Mouse (Mus musculus) brain, embryonic 14.5 days (tissue): ENCODE results near the gene Ap4b1. TPM values are rescaled to one million over a fixed set of nuclear protein-coding genes. Genes with fewer than 3 reads are reported as not detected.
"Not testable (repeated sequence)": the region's sequence is repeated elsewhere in the genome, so short reads cannot be mapped to it uniquely, and the experiment has no call there.

ENCODE experiments used
- DNase-seq: peaks from one replicate; pipeline ENCODE4 v3.0.0-alpha.2; 2011; ENCODE audit warnings: low read depth
- CTCF ChIP-seq: fragments of 200-500 bp; IDR thresholded peaks from 2 replicates; pipeline ENCODE4 v1.5.1; 2012; ENCODE audit warnings: inconsistent platforms, mild to moderate bottlenecking, moderate library complexity, borderline replicate concordance; ENCODE audit not compliant: insufficient read depth, insufficient read length; ENCODE audit errors: extremely low read depth
- POLR2A ChIP-seq: fragments of 200-500 bp; IDR thresholded peaks from 2 replicates; pipeline ENCODE4 v1.6.1; 2012; ENCODE audit warnings: mild to moderate bottlenecking, inconsistent platforms, borderline replicate concordance; ENCODE audit not compliant: poor library complexity, insufficient read depth, insufficient read length, severe bottlenecking; ENCODE audit errors: extremely low read depth
- polyA plus RNA-seq: library from polyadenylated mRNA; depleted of rRNA; stranded (reverse); fragments of >200 nt; gene quantifications from 2 replicates; pipeline ENCODE4 v1.2.3, GENCODE M21; 2012

The Ap4b1 gene
- polyA plus RNA-seq, 1 experiment: 20.8 TPM

DNA sequence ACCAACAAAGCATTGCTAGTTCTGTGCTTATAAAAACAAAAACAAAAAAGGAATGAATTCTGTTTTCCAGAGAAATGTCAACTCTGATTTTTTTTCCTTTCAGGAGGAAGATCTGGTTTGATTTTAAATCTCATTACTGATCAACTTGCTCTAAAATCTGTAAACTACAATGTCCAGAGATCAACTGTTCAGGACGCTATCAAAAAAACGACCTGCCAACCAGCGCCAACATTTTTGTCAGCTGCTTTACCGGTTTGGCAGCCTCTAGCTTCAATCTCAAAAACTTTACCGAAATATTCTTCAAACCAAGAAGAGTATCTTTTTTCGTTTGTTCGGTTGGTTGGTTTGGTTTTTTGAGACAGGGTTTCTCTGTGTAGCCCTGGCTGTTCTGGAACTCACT is 20.2 kb upstream of the Ap4b1 start:
- no peak for DNase-seq
- TF ChIP-seq CTCF (no peak), POLR2A (no peak)

DNA sequence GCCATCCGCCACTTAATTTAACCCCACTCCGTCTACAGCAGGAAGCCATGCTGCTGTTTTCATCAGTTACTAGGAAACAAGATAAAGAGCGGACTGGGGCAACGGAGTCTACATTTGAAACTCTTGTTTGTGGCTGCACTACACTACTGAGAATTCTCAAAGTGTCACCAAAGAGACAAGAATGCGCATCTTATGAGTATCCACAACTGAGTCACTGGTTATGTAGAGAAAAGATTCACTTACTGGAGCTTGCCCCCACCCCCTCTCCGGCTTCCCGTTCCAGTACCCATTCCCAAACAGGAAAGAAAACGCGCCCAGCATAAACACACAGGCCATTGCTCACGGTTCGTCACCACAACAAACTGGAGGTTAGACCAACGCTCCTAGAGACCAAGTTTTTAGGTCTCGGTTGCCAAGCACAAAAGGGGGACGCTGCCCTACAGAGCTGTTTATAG is 19.4 kb upstream of the Ap4b1 start:
- no peak for TF ChIP-seq POLR2A
- no peak for TF ChIP-seq CTCF
- DNase-seq: peak; percentile 47

DNA sequence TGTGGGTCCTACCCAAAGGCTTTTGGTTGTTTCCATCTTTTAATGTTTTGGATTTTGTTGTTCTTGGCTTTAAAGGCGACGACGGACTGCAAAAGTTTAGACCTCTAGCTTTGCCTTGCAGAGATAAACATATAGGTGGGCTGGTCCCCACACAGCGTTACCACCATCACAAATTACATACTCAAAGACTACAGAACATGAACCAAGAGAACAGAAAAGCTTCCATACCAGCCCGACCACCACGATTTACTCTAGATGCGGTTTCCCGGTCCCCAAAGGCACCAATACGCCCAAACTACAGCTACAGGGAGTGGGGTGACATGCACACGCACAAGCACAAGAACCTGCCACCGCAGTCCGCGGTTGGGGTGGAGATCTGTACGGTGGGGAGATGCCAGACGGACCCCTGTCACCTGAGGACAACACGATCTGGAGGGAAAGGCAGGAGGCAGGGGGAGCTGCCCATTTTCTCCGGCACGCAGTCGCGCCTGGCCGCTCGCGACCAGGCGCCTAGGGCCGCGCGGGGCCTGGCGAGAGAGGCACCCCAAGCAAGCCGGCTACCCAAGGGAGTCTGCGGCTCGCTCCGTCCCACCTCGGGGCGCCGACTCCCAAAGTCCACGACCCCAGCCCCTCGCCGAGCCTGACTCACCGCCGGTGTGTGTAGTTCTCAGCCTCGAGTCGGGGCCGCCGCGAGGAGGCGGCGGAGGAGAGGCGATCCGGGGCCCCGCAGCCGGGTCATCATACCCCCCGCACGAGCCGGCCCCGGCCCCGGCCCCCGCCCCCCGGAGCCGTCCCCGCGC is 18.8 kb upstream of the Ap4b1 start:
- DNase-seq: peak; percentile 49
- TF ChIP-seq POLR2A: no peak
- no peak for TF ChIP-seq CTCF

GRCm38 (mm10) chr3:103791230-103792110 is 17.9 kb upstream of the Ap4b1 start, which contains the start of gene Hipk1:
TSS of gene Hipk1 (minus strand) at chr3:103791563.
- peak; percentile 66 for TF ChIP-seq POLR2A
- peak; percentile 5; the same call in 1 of the 2 replicates for TF ChIP-seq CTCF
- peak; percentile 97 for DNase-seq

DNA sequence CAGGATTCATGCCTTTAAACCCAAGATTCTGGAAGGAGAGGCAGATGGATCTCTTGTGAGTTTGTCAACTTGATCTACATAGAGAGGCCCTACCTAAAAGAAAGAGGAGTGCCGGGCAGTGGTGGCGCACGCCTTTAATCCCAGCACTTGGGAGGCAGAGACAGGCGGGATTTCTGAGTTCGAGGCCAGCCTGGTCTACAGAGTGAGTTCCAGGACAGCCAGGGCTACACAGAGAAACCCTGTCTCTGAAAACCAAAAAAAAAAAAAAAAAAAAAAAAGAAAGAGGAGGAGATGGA is 17.3 kb upstream of the Ap4b1 start:
- not testable (repeated sequence) for DNase-seq

DNA sequence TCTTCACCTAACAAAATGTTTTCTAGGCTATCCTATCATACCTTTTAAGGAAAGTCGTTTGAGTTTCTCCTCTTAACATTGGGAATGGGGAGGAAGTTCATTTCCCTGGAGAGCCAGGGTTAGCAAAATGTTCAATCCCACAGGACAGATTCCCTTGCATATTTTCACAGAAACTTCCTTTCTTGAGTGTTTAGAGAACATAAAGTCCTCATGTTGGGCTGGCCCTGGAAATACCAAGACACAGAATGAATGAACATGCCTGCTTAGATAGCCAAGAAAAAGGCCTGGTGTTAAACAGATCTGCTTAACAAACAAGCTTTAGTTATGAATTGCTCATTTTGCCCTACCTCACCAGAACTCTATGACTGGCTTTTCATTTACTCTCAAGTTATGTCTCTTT is 16.8 kb upstream of the Ap4b1 start:
- TF ChIP-seq POLR2A: no peak
- no peak for DNase-seq

- TF ChIP-seq POLR2A (no peak), CTCF (no peak)
- no peak for DNase-seq
These were observed 12.9 kb upstream of the Ap4b1 start for GRCm38 (mm10) chr3:103796389-103796788.

- TF ChIP-seq CTCF (no peak), POLR2A (no peak)
- DNase-seq: no peak
These were observed 9.8 kb upstream of the Ap4b1 start for GRCm38 (mm10) chr3:103799507-103799906.

DNA sequence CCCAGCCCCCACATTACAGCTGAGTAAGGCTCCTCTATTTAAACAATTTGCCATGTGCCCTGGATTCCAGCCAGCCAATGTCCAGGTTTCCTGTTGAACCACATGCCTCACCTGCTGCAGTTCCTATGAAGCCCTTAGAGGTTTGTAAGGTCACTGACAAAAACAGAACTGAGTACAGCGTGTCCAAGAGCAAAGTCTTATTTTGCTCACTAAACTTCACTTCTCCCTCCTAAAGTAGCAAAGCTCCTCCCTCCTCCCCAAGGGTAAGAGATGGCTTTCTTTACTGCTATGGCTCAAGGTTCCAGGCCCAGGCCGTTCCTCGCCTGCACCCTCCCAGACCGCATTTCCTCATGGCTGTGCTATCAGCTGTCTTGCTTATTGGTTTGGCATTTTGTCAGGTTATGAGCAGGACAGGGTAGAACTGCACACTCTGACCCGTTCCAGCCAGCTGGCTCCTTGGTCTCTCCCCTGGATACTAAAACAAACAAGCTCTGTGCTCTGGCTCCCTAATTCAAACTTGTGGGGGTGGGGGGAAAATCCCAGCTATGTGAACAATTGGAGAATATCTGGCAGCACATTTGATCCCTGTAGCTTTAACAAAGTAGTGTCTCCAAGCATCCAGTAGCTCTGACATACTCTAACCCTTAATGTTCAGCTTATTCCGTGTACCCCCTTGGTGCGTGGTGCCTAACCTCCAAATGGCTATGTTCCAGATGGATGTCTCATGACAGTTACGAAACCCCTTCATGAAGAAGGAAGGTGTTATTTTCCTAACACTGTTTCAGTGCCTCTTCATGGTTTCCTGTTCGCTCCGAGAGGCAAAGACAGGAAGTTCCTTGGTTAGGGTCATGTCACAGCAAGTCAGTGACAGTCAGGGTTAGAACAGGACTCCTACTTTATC is 7.4 kb upstream of the Ap4b1 start:
- no peak for TF ChIP-seq CTCF
- TF ChIP-seq POLR2A: no peak
- peak; percentile 7 for DNase-seq

- no peak for DNase-seq
- TF ChIP-seq POLR2A (no peak), CTCF (no peak)
These were observed 6.5 kb upstream of the Ap4b1 start for GRCm38 (mm10) chr3:103802861-103803260.

DNA sequence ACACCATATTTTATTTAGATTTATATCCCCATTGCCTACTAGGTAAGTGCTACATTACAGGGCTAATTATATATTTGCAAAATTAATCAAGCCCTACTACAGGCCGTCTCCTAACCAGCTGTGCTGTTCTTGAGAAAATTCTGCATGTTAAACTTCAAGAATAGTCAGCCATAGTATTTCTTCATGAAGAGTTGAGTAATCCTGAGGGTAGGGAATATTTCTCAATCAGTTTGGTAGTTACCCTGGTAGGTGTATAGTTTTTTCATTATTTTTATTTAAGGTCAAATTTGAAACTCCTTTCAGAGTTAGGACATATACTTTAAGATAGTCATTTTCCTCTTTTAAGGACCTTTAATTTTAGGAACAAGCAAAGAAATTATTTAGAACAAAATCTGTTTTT is 3.6 kb upstream of the Ap4b1 start:
- TF ChIP-seq POLR2A (no peak), CTCF (no peak)
- DNase-seq: no peak
